Mouse (Mus musculus): ENCODE measurements around the gene Olfr522. TPM values are rescaled to one million over a fixed set of nuclear protein-coding genes. Genes with fewer than 3 reads are reported as not detected.
A peak's percentile ranks its signal among the peaks of the same experiment; 100 is the strongest.

Olfr522 gene
- polyA plus RNA-seq, 1 experiment from 2014 or later, result 0.16 TPM

DNA sequence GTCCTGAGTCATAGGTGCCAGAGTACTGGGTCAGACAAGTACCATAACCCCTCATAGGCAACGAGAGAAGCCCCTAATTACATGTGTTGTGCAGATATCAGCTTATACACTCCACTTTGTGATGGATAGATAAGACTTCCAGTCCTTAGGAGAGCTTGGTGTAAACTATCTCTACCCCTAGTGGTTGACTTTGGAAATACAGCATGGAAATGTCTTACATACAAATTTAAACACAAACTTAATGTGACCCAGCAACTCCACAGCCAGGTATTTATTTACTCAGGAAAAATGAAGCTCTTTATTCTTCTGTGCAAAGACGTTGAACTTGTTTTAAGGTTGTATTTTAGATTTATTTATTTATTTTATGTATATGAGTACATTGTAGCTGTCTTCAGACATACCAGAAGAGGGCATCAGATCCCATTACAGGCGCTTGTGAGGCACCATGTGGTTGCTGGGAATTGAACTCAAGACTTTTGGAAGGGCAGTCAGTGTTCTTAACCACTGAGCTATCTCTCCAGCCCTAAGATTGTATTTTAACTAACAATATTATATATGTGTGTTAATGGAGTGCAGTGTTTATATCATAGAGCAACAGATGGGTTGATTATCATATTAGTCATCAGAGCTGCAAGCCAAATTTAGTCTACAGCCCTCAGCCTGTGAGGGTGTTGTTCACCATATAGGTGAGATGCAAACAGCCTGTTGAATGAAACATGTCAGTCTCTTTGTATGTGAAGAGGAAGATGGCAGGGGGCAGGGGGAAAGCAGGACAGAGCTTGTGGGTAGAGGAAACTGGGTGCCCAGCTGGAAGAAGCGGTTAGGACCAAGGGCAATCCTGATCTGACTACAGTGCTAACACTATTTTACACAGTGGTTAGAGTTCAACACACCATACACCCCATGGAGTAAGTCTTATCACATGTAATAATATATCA is 24.1 kb upstream of the Olfr522 start:
- Histone ChIP-seq H3K4me2 (replicated peaks) (no peak overlapping the region), H3K36me3 (no peaks in the 10 kb centered on the region), H3K4me1 (no peaks in the 10 kb centered on the region), H3K9ac (no peak overlapping the region), H3K4me3 (replicated peaks) (no peak overlapping the region), H3K27ac (replicated peaks) (no peak overlapping the region), H3K27me3 (no peaks in the 10 kb centered on the region), H3K9me3 (replicated peaks) (no peaks in the 10 kb centered on the region)
- WGBS, result 56% methylated on average over 4 of the region's 4 CpGs
- no peak for ATAC-seq (ENCODE audit: insufficient number of reproducible peaks, low FRiP score, low TSS enrichment, low read depth)

DNA sequence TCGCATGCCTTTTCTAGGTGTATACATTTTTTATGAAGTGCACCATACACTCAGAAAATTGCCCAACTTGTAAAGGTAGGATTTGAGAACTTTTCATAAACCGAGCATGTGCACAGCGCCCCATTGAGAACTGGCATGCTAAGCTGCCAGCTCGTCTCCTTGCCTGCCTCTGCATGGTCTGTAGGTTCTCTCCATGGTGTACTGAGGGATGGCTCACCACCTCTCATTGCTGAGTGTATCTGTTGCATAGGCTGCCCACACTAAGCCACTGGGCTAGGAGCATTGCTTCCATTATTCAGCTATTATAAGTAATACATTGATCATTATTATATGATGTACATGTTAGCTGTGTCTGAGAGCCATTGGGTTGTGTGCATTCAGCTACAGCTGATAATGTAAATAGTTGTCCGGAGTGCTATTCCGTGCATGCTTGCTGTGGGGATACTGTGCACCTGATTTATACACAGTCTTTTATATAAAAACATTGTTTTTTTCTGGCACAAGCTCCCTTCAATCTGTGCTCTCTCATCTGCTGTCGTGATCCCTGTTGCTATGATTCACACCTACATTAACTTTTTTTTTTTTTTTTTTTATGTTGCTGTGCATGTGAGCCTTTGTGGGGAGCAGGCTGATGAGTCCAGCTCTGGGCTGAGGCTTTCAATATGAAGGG is 23.3 kb upstream of the Olfr522 start:
- WGBS, result 81% methylated on average over 7 of the region's 7 CpGs
- Histone ChIP-seq H3K27ac (replicated peaks) (no peak overlapping the region), H3K4me2 (replicated peaks) (no peak overlapping the region), H3K4me1 (no peaks in the 10 kb centered on the region), H3K36me3 (no peaks in the 10 kb centered on the region), H3K4me3 (replicated peaks) (no peak overlapping the region), H3K9me3 (replicated peaks) (no peaks in the 10 kb centered on the region), H3K9ac (no peak overlapping the region), H3K27me3 (no peaks in the 10 kb centered on the region)
- no peak for ATAC-seq (ENCODE audit: insufficient number of reproducible peaks, low FRiP score, low TSS enrichment, low read depth)

DNA sequence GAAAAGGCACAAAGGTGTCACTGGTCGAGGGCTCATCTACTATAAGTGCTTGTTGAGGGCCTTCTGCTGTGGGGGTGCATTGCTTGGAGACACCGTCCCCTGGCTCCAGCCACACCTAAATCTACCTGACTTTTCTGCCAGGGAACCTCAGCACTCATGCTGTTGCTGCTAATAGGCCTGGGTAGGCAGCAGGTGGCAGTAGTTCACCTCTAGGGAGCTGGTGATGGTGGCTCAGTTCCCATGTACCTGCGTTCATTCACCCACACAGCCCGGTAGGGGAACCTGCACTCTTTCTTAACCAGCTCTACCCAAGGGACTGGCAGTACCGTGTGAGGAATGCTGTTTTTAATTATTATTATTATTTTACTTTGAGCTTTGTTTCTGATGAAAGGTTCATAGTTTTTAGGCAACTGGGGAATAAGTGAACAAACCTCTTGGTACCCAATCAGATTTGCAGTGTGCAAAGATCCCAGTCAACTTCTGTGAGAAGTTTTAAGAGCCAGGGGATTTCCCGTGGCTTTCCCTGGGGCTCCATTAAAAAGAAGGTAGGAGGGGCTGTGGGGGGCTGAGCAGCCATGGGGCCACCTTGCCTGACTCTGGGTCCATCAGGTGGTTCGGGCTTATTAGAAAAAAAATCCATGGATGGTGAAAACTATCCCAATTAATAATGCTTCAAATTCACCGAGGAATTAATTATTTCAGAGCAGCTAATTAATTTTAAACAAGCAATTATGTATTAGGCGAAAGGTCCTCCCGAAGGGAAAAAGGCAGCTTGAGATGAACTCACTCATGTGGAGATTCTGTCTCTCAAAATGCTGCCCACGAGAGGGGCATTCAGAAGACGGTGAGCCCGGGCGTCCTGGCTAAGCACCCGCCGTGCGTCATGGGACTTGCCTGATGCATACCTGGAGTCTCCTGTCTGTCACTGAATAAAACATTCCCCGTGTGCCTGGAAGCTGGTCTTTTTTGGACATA is 22.4 kb upstream of the Olfr522 start:
- peak; percentile 68; the same call in 1 of the 2 replicates for ATAC-seq (ENCODE audit: insufficient number of reproducible peaks, low FRiP score, low TSS enrichment, low read depth)
- WGBS, result 63% methylated on average over 18 of the region's 18 CpGs
- Histone ChIP-seq H3K4me1 (no peaks in the 10 kb centered on the region), H3K9me3 (replicated peaks) (no peaks in the 10 kb centered on the region), H3K9ac (no peak overlapping the region), H3K4me2 (replicated peaks) (no peak overlapping the region), H3K27me3 (no peaks in the 10 kb centered on the region), H3K36me3 (no peaks in the 10 kb centered on the region), H3K27ac (replicated peaks) (no peak overlapping the region), H3K4me3 (replicated peaks) (no peak overlapping the region)

DNA sequence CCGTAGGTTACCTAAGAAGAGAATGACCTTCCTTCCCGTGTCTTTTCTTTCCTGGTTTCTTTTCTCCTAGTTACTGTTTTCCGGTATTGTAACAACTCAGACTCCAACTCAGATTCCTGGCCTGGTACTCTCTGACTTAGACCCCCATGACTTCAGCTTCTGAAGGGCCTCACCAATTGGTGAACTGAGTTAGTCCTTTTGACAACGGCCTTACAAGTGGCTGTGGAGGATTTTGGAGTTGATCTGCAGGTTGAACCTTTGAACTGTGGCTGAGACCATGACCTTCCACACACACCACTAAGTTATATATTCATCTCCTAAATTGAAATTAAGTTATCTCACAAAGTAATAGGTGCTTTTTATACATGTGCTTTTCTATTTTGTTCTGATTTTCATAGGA is 19.6 kb upstream of the Olfr522 start:
- H3K4me1 ChIP-seq, result no peaks in the 10 kb centered on the region
- H3K9ac ChIP-seq, result no peak overlapping the region
- H3K9me3 ChIP-seq (replicated peaks), result no peaks in the 10 kb centered on the region
- no peaks in the 10 kb centered on the region for H3K27me3 ChIP-seq
- WGBS, result 89% methylated on average over 4 of the region's 4 CpGs
- H3K4me2 ChIP-seq (replicated peaks), result no peak overlapping the region
- no peaks in the 10 kb centered on the region for H3K36me3 ChIP-seq
- H3K27ac ChIP-seq (replicated peaks), result no peak overlapping the region
- ATAC-seq (ENCODE audit: insufficient number of reproducible peaks, low FRiP score, low TSS enrichment, low read depth), result no peak
- no peak overlapping the region for H3K4me3 ChIP-seq (replicated peaks)

DNA sequence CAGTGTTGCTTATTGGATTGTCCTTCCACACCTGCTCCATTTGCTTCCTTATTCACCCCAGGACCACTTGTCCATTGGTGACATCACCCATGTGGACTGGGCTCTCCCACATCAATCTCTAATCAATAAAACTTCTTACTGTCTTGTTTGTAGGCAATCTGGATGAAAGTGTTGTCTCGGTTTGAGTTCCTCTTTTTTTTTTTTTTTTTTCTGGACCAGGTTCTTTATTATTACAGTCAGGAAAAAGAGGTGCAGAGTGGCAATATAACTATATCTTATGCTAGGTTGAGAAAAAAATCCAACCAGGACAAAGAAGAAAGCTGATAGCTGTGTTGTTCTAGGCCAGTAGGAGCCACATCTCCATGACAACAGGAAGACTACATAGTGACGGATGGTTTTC is 16.1 kb upstream of the Olfr522 start:
- no peak overlapping the region for H3K4me3 ChIP-seq (replicated peaks)
- no peaks in the 10 kb centered on the region for H3K27me3 ChIP-seq
- H3K9me3 ChIP-seq (replicated peaks), result no peaks in the 10 kb centered on the region
- H3K36me3 ChIP-seq, result no peaks in the 10 kb centered on the region
- 70% methylated on average over 2 of the region's 2 CpGs for WGBS
- no peak overlapping the region for H3K9ac ChIP-seq
- ATAC-seq (ENCODE audit: insufficient number of reproducible peaks, low FRiP score, low TSS enrichment, low read depth), result no peak
- H3K4me1 ChIP-seq, result no peaks in the 10 kb centered on the region
- no peak overlapping the region for H3K27ac ChIP-seq (replicated peaks)
- no peak overlapping the region for H3K4me2 ChIP-seq (replicated peaks)

DNA sequence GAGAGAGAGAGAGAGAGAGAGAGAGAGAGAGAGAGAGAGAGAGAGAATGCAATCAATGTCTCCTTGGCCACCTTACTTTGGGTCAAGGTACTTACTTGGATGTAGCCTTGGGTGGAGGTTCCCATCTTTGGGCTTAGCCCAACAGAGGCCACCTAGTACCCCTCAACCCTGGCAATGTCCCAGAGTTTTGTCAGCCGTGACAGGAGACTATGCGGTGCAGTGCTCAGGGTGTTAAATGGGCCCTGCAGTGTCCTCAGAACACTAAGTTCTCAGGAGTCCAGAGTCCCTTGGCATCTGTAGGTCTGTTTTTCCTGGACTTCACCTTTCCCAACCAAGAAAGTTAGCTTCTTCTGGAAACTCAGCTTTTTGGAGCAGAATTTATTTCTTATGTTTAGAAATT is 14.6 kb upstream of the Olfr522 start:
- Histone ChIP-seq H3K9ac (no peak overlapping the region), H3K27me3 (no peaks in the 10 kb centered on the region), H3K36me3 (no peaks in the 10 kb centered on the region), H3K27ac (replicated peaks) (no peak overlapping the region), H3K4me3 (replicated peaks) (no peak overlapping the region), H3K4me1 (no peaks in the 10 kb centered on the region), H3K9me3 (replicated peaks) (no peaks in the 10 kb centered on the region), H3K4me2 (replicated peaks) (no peak overlapping the region)
- ATAC-seq (ENCODE audit: insufficient number of reproducible peaks, low FRiP score, low TSS enrichment, low read depth), result no peak
- WGBS, result 95% methylated on average over 2 of the region's 2 CpGs

DNA sequence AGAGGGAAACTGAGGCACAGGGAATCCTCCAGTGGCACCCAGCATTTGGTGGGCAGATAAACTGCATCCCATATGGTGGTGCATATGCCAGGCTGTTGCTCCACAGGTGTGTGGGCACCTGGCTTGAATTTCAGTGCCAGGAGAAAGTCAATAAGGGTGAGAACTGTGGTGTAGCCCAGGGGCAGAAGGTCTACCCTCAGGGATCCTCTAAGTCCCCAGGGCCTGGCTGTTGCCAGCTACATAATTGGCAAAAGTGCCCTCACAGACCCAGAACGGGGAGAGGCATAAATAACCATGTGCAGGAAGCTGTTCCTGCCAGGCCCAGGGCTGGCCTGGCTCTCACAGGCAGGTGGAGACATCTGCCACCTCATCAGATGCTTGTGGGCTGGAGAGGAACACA is 8.4 kb upstream of the Olfr522 start, which contains the start of gene Olfr523:
TSS of gene Olfr523 (plus strand) at position 282 of the 400 bp plus-strand sequence.
- H3K9me3 ChIP-seq (replicated peaks), result no peaks in the 10 kb centered on the region
- H3K9ac ChIP-seq, result no peak within 1 kb of the TSS
- WGBS, result 20% methylated on average over 1 of the region's 1 CpGs
- no peak within 1 kb of the TSS for H3K4me3 ChIP-seq (replicated peaks)
- no peak for ATAC-seq (ENCODE audit: insufficient number of reproducible peaks, low FRiP score, low TSS enrichment, low read depth)
- H3K27ac ChIP-seq (replicated peaks), result no peak within 1 kb of the TSS
- no peak within 1 kb of the TSS for H3K4me2 ChIP-seq (replicated peaks)
- no peaks in the 10 kb centered on the region for H3K4me1 ChIP-seq
- no peaks in the 10 kb centered on the region for H3K36me3 ChIP-seq
- no peaks in the 10 kb centered on the region for H3K27me3 ChIP-seq

DNA sequence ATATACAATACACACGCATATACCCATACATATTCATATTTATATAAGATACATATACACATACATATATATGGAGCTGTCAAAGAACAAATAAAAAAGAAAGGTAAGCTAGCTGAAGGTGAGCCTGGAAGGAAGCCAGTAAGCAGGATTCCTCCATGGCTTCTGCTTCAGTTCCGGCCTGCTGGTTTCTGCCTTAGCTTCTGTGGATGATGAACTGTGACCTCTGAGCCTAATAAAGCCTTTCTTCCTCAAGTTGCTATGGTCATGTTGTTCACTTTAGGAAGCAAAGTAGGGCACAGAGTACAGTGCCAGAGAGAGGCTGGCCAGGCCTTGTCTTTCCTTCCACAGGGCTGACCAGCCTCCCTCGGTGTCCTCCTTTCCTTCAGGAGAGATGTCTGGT is 6.3 kb upstream of the Olfr522 start:
- 92% methylated on average over 3 of the region's 3 CpGs for WGBS
- no peaks in the 10 kb centered on the region for H3K36me3 ChIP-seq
- no peak overlapping the region for H3K4me2 ChIP-seq (replicated peaks)
- no peak overlapping the region for H3K4me3 ChIP-seq (replicated peaks)
- H3K9me3 ChIP-seq (replicated peaks), result no peaks in the 10 kb centered on the region
- no peaks in the 10 kb centered on the region for H3K27me3 ChIP-seq
- no peak overlapping the region for H3K9ac ChIP-seq
- ATAC-seq (ENCODE audit: insufficient number of reproducible peaks, low FRiP score, low TSS enrichment, low read depth), result no peak
- no peak overlapping the region for H3K27ac ChIP-seq (replicated peaks)
- H3K4me1 ChIP-seq, result no peaks in the 10 kb centered on the region

DNA sequence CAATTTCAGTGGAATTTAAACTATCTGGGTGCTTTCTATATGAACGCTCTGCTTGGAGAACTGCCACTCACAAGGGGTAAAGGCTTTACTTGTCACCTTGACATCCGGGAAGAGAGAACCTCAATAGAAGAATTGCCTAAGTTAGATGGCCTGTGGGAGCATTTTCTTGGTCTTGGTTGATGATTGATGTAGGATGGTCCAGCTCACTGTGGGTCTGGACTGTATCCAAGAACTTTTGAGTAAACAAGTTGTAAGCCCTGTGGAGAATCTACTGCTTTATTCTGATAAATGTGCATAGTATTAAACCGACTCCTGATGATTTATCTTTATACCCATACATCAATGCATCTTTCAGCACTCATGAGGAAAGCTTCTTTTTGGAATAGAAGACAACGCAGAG is 4.8 kb upstream of the Olfr522 start:
- Histone ChIP-seq H3K4me3 (replicated peaks) (no peak overlapping the region), H3K9ac (no peak overlapping the region), H3K36me3 (no peaks in the 10 kb centered on the region), H3K27me3 (no peaks in the 10 kb centered on the region), H3K4me2 (replicated peaks) (no peak overlapping the region), H3K27ac (replicated peaks) (no peak overlapping the region), H3K9me3 (replicated peaks) (no peaks in the 10 kb centered on the region), H3K4me1 (no peaks in the 10 kb centered on the region)
- no peak for ATAC-seq (ENCODE audit: insufficient number of reproducible peaks, low FRiP score, low TSS enrichment, low read depth)
- 70% methylated on average over 4 of the region's 4 CpGs for WGBS

DNA sequence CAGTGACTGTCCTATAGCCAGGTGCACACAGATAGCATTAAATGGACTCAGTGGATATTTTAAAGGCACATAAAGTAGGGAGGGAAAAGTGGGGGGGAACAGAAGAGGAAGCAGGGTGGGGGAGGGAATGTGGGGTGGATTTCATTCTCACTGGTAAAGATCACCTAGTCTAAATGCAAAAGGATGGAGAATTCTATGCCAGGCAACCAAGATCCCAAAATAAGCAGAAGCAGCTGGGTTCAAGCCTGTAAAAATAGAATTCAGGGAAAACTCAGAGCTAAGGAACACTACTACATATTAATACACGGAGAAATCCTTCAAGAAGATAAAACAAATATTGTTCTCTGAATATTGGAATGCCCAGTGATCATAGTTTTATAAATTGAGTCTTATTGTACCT is 3.4 kb upstream of the Olfr522 start:
- no peak overlapping the region for H3K27ac ChIP-seq (replicated peaks)
- ATAC-seq (ENCODE audit: insufficient number of reproducible peaks, low FRiP score, low TSS enrichment, low read depth), result no peak
- H3K4me2 ChIP-seq (replicated peaks), result no peak overlapping the region
- H3K36me3 ChIP-seq, result no peaks in the 10 kb centered on the region
- WGBS, result 61% methylated on average over 1 of the region's 1 CpGs
- no peak overlapping the region for H3K4me3 ChIP-seq (replicated peaks)
- no peaks in the 10 kb centered on the region for H3K9me3 ChIP-seq (replicated peaks)
- H3K4me1 ChIP-seq, result no peaks in the 10 kb centered on the region
- H3K27me3 ChIP-seq, result no peaks in the 10 kb centered on the region
- no peak overlapping the region for H3K9ac ChIP-seq

DNA sequence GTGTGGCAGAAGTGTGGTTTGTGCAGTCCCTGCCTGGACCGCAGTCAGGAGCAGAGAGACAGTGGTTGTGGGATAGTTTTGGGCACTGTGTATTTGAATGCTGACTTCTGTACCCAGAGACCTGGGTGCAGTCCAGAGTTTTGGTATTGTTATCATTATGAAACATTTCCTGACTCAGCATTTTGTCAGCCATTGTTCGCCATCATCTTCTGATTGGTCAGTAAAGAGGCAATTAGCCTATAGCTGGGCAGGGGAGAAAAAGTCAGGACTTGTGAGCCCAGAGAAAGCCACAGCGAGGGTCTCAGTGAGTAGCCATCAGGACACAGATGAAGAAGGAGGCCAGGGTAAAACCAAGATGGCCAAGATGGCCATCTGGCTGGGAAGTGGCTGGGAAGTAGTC is 4.2 kb downstream of the Olfr522 start:
- no peaks in the 10 kb centered on the region for H3K4me1 ChIP-seq
- WGBS, result 81% methylated on average over 3 of the region's 3 CpGs
- no peaks in the 10 kb centered on the region for H3K36me3 ChIP-seq
- H3K27me3 ChIP-seq, result peaks cover 11% of the 10 kb centered on the region
- no peaks in the 10 kb centered on the region for H3K9me3 ChIP-seq (replicated peaks)
- no peak overlapping the region for H3K4me2 ChIP-seq (replicated peaks)
- no peak overlapping the region for H3K9ac ChIP-seq
- no peak for ATAC-seq (ENCODE audit: insufficient number of reproducible peaks, low FRiP score, low TSS enrichment, low read depth)
- no peak overlapping the region for H3K27ac ChIP-seq (replicated peaks)
- no peak overlapping the region for H3K4me3 ChIP-seq (replicated peaks)
